Mouse (Mus musculus) hindbrain, postnatal 0 days (tissue): ENCODE results near the gene Auts2. TPM values are rescaled to one million over a fixed set of nuclear protein-coding genes. Genes with fewer than 3 reads are reported as not detected.

Source experiments
- ATAC-seq: fragments of 200-750 bp; cut with Nextera tagmentation; 2 replicates; pipeline ENCODE4 v1.8.0; 2017; ENCODE audit warnings: mild to moderate bottlenecking, moderate TSS enrichment, moderate library complexity
- DNase-seq: peaks from one replicate; pipeline ENCODE4 v3.0.0-alpha.2; 2015; ENCODE audit warnings: low spot score
- H3K27ac ChIP-seq: fragments of 300-500 bp; sonication (generic); 2 replicates; pipeline ENCODE4 v1.5.1; 2014; ENCODE audit warnings: mild to moderate bottlenecking
- H3K27me3 ChIP-seq: fragments of 300-500 bp; sonication (generic); 2 replicates; pipeline ENCODE4 v1.6.1; 2014; ENCODE audit warnings: low read length, mixed read lengths; ENCODE audit not compliant: insufficient read depth
- H3K36me3 ChIP-seq: fragments of 300-500 bp; sonication (generic); 2 replicates; pipeline ENCODE4 v1.6.1; 2014; ENCODE audit warnings: low read length, mixed read lengths; ENCODE audit not compliant: insufficient read depth
- H3K4me1 ChIP-seq: fragments of 300-500 bp; sonication (generic); 2 replicates; pipeline ENCODE4 v1.6.1; 2014; ENCODE audit warnings: antibody characterized with exemption, low read length, mixed read lengths; ENCODE audit not compliant: insufficient read depth
- H3K4me2 ChIP-seq: fragments of 300-500 bp; sonication (generic); 2 replicates; pipeline ENCODE4 v1.6.1; 2014; ENCODE audit warnings: low read depth, mild to moderate bottlenecking, low read length, moderate library complexity, mixed read lengths
- H3K4me3 ChIP-seq: fragments of 300-500 bp; sonication (generic); 2 replicates; pipeline ENCODE4 v1.5.1; 2014; ENCODE audit warnings: low read length
- H3K9ac ChIP-seq: fragments of 300-500 bp; sonication (generic); replicated peaks from 2 replicates; pipeline ENCODE4 v1.6.1; 2014; ENCODE audit warnings: mild to moderate bottlenecking, low read length, moderate library complexity, mixed read lengths
- H3K9me3 ChIP-seq: fragments of 300-500 bp; sonication (generic); 2 replicates; pipeline ENCODE4 v1.6.1; 2016; ENCODE audit warnings: low read length, mixed read lengths
- CTCF ChIP-seq: IDR thresholded peaks from 2 replicates; pipeline ENCODE4 v1.5.1; 2016; ENCODE audit warnings: antibody characterized with exemption, control low read depth, low read depth
- WGBS: fragments of 180-500 bp; shearing (Covaris S2); extraction: QIAGEN DNeasy Blood & Tissue Kit; methylation state at CpG from one replicate; pipeline ENCODE4 v1.1.7; 2014; 5-methylcytosine and 5-hydroxymethylcytosine counted together
- polyA plus RNA-seq: library from polyadenylated mRNA; unstranded; fragments of >200 nt; fragmentation: Nextera tagmentation; extraction: Ambion mirVana; gene quantifications from 2 replicates; pipeline ENCODE4 v1.2.1, GENCODE M21; 2015
- total RNA-seq: library from RNA; depleted of rRNA; stranded (reverse); fragments of >200 nt; gene quantifications from 2 replicates; pipeline ENCODE4 v1.2.3, GENCODE M21; 2014

Gene Auts2
- total and polyA plus RNA-seq, 2 experiments from 2014 or later, result 39.3 to 54.9 TPM

GRCm38 (mm10) chr5:131824197-131824991, 718.8 kb downstream of the Auts2 start:
- H3K9ac ChIP-seq, result no peak overlapping the region
- ATAC-seq, result peak; percentile 84

GRCm38 (mm10) chr5:131821461-131821860, 721.7 kb downstream of the Auts2 start:
- Histone ChIP-seq H3K9ac (no peak overlapping the region), H3K4me2 (no peak overlapping the region), H3K27ac (no peak overlapping the region), H3K36me3 (no peaks in the 10 kb centered on the region), H3K4me1 (peaks cover 8% of the 10 kb centered on the region; the same call in 1 of the 2 replicates), H3K27me3 (no peaks in the 10 kb centered on the region), H3K9me3 (no peaks in the 10 kb centered on the region), H3K4me3 (no peak overlapping the region)
- ATAC-seq, result no peak
- TF ChIP-seq CTCF, result no peak
- 56% methylated on average over 4 of the region's 4 CpGs for WGBS
- no peak for DNase-seq

More at GRCm38 (mm10) chr5:131824197-131824991, 718.8 kb downstream of the Auts2 start:
- WGBS, result 13% methylated on average over 11 of the region's 11 CpGs
- H3K4me2 ChIP-seq, result no peak overlapping the region
- peak; percentile 82 for DNase-seq
- H3K36me3 ChIP-seq, result no peaks in the 10 kb centered on the region
- peaks cover 8% of the 10 kb centered on the region; the same call in 1 of the 2 replicates for H3K4me1 ChIP-seq
- H3K27ac ChIP-seq, result no peak overlapping the region
- TF ChIP-seq CTCF, result 0 out of 2 replicates have a peak, but pooled peaks have one; percentile 4
- H3K27me3 ChIP-seq, result no peaks in the 10 kb centered on the region
- H3K4me3 ChIP-seq, result no peak overlapping the region
- no peaks in the 10 kb centered on the region for H3K9me3 ChIP-seq

- H3K27ac ChIP-seq, result no peak overlapping the region
- H3K27me3 ChIP-seq, result no peaks in the 10 kb centered on the region
- H3K4me2 ChIP-seq, result no peak overlapping the region
- peaks cover 3% of the 10 kb centered on the region; the same call in 1 of the 2 replicates for H3K4me1 ChIP-seq
- TF ChIP-seq CTCF, result no peak
- DNase-seq, result peak; percentile 39
- H3K36me3 ChIP-seq, result no peaks in the 10 kb centered on the region
- H3K4me3 ChIP-seq, result no peak overlapping the region
- 63% methylated on average over 15 of the region's 15 CpGs for WGBS
- ATAC-seq, result no peak
- no peaks in the 10 kb centered on the region for H3K9me3 ChIP-seq
- H3K9ac ChIP-seq, result no peak overlapping the region
Measured at GRCm38 (mm10) chr5:131819251-131819691, 723.9 kb downstream of the Auts2 start.

- H3K27ac ChIP-seq, result no peak overlapping the region
- H3K27me3 ChIP-seq, result no peaks in the 10 kb centered on the region
- H3K4me1 ChIP-seq, result no peaks in the 10 kb centered on the region
- H3K36me3 ChIP-seq, result no peaks in the 10 kb centered on the region
- H3K9ac ChIP-seq, result no peak overlapping the region
- TF ChIP-seq CTCF, result no peak
- no peak overlapping the region for H3K4me3 ChIP-seq
- no peak for ATAC-seq
- DNase-seq, result no peak
- no peak overlapping the region for H3K4me2 ChIP-seq
- no peaks in the 10 kb centered on the region for H3K9me3 ChIP-seq
- WGBS, result 78% methylated on average over 3 of the region's 3 CpGs
Measured at GRCm38 (mm10) chr5:131815498-131815897, 727.6 kb downstream of the Auts2 start.

GRCm38 (mm10) chr5:131814503-131815003, 728.6 kb downstream of the Auts2 start:
- Histone ChIP-seq H3K9ac (no peak overlapping the region), H3K36me3 (no peaks in the 10 kb centered on the region), H3K4me3 (no peak overlapping the region), H3K27me3 (no peaks in the 10 kb centered on the region), H3K4me2 (no peak overlapping the region), H3K4me1 (no peaks in the 10 kb centered on the region), H3K27ac (no peak overlapping the region), H3K9me3 (no peaks in the 10 kb centered on the region)
- no peak for TF ChIP-seq CTCF
- peak; percentile 41 for DNase-seq
- 62% methylated on average over 9 of the region's 9 CpGs for WGBS
- ATAC-seq, result no peak

- no peak overlapping the region for H3K9ac ChIP-seq
- TF ChIP-seq CTCF, result no peak
- H3K27ac ChIP-seq, result no peak overlapping the region
- H3K4me1 ChIP-seq, result no peaks in the 10 kb centered on the region
- H3K36me3 ChIP-seq, result no peaks in the 10 kb centered on the region
- DNase-seq, result no peak
- H3K27me3 ChIP-seq, result no peaks in the 10 kb centered on the region
- ATAC-seq, result no peak
- no peak overlapping the region for H3K4me3 ChIP-seq
- WGBS, result 79% methylated on average over 10 of the region's 10 CpGs
- H3K9me3 ChIP-seq, result no peaks in the 10 kb centered on the region
- no peak overlapping the region for H3K4me2 ChIP-seq
Measured at GRCm38 (mm10) chr5:131813952-131814502, 729.1 kb downstream of the Auts2 start.
